In genomic region chr3:51042223-51042846, GRCm38 (mm10) we compare ENCODE assay signal across 11 mouse cellular contexts.
DNase-seq lines count a peak whose midpoint lies in the region; ATAC-seq lines count a peak whose summit lies in the region.
"Had no signal": no experiment of that assay in that cellular context is flagged by ENCODE, and none has a peak within 500 bp of the region (broad histone marks: within the 10 kb centered on the region; RNA-seq: fewer than 3 reads in every experiment).

No protein-coding gene starts in this region.

- H3K9me3 ChIP-seq in embryonic facial prominence, embryonic 11.5 days (replicated peaks; ENCODE audit: control insufficient read depth, low read length): no peaks in the 10 kb centered on the region
- no peaks in the 10 kb centered on the region for H3K9me3 ChIP-seq in embryonic facial prominence, embryonic 10.5 days
- no peaks in the 10 kb centered on the region for H3K9me3 ChIP-seq in neural tube, embryonic 13.5 days
- H3K9me3 ChIP-seq in neural tube, embryonic 15.5 days (replicated peaks): no peaks in the 10 kb centered on the region
- H3K9me3 ChIP-seq in midbrain, embryonic 10.5 days (replicated peaks): no peaks in the 10 kb centered on the region
- H3K9me3 ChIP-seq: embryonic facial prominence, embryonic 12.5 days had no signal

- no peak for ATAC-seq in embryonic facial prominence, embryonic 11.5 days (replicated peaks; ENCODE audit: insufficient number of reproducible peaks, low FRiP score, low TSS enrichment, low read depth)
- ATAC-seq in neural tube, embryonic 13.5 days (ENCODE audit: low read depth): no peak
- ATAC-seq in neural tube, embryonic 15.5 days (ENCODE audit: low FRiP score): no peak

- DNase-seq in embryonic facial prominence, embryonic 11.5 days (ENCODE audit: low spot score): peak; percentile 20
- no peak for DNase-seq in embryonic facial prominence, embryonic 10.5 days (ENCODE audit: low spot score)
- DNase-seq in midbrain, embryonic 10.5 days (ENCODE audit: low spot score): no peak
- no peak for DNase-seq in left cerebral cortex, adult 8-10 months (ENCODE audit: low spot score in 2 of 2)
- DNase-seq in gastrocnemius, adult 8-10 months (ENCODE audit: low spot score in 2 of 2): no peak
- DNase-seq in thymus, adult 18-20 months: no peak
- DNase-seq: kidney, adult 11 months; lung, adult 18-20 months had no signal

- no peak overlapping the region for H3K9ac ChIP-seq in embryonic facial prominence, embryonic 11.5 days (replicated peaks; ENCODE audit: low read length)
- no peak overlapping the region for H3K9ac ChIP-seq in neural tube, embryonic 13.5 days
- no peak overlapping the region for H3K9ac ChIP-seq in neural tube, embryonic 15.5 days (replicated peaks)
- H3K9ac ChIP-seq: embryonic facial prominence, embryonic 12.5 days had no signal

- no peaks in the 10 kb centered on the region for H3K27me3 ChIP-seq in embryonic facial prominence, embryonic 11.5 days (ENCODE audit: control insufficient read depth, insufficient read depth, low read length)
- no peaks in the 10 kb centered on the region for H3K27me3 ChIP-seq in embryonic facial prominence, embryonic 10.5 days (replicated peaks; ENCODE audit: low read depth, poor library complexity, severe bottlenecking)
- H3K27me3 ChIP-seq in neural tube, embryonic 13.5 days: no peaks in the 10 kb centered on the region
- H3K27me3 ChIP-seq in neural tube, embryonic 15.5 days (replicated peaks): no peaks in the 10 kb centered on the region
- no peaks in the 10 kb centered on the region for H3K27me3 ChIP-seq in midbrain, embryonic 10.5 days (ENCODE audit: low read depth, poor library complexity, severe bottlenecking)
- H3K27me3 ChIP-seq: embryonic facial prominence, embryonic 12.5 days had no signal

- H3K4me1 ChIP-seq in embryonic facial prominence, embryonic 11.5 days (ENCODE audit: control insufficient read depth, insufficient read depth, low read length): no peaks in the 10 kb centered on the region
- no peaks in the 10 kb centered on the region; the same call in 1 of the 2 replicates for H3K4me1 ChIP-seq in embryonic facial prominence, embryonic 10.5 days
- 0 out of 2 replicates have a peak, but pooled peaks cover 4% of the 10 kb centered on the region for H3K4me1 ChIP-seq in neural tube, embryonic 13.5 days (replicated peaks)
- no peaks in the 10 kb centered on the region for H3K4me1 ChIP-seq in neural tube, embryonic 15.5 days
- peaks cover 10% of the 10 kb centered on the region; the same call in 1 of the 2 replicates for H3K4me1 ChIP-seq in midbrain, embryonic 10.5 days
- H3K4me1 ChIP-seq: embryonic facial prominence, embryonic 12.5 days had no signal

- 61% methylated on average over 17 of the region's 17 CpGs for WGBS in embryonic facial prominence, embryonic 11.5 days
- 73% methylated on average over 17 of the region's 17 CpGs for WGBS in embryonic facial prominence, embryonic 10.5 days
- WGBS in neural tube, embryonic 13.5 days: 53% methylated on average over 17 of the region's 17 CpGs
- 60% methylated on average over 17 of the region's 17 CpGs for WGBS in neural tube, embryonic 15.5 days
- WGBS in midbrain, embryonic 10.5 days: 62% methylated on average over 17 of the region's 17 CpGs

- no peak overlapping the region for H3K4me3 ChIP-seq in embryonic facial prominence, embryonic 11.5 days (ENCODE audit: low read depth, low read length)
- H3K4me3 ChIP-seq in embryonic facial prominence, embryonic 10.5 days: no peak overlapping the region
- H3K4me3 ChIP-seq in neural tube, embryonic 13.5 days: no peak overlapping the region
- H3K4me3 ChIP-seq in neural tube, embryonic 15.5 days (replicated peaks): no peak overlapping the region
- no peak overlapping the region for H3K4me3 ChIP-seq in midbrain, embryonic 10.5 days
- H3K4me3 ChIP-seq: embryonic facial prominence, embryonic 12.5 days had no signal

- no peaks in the 10 kb centered on the region for H3K36me3 ChIP-seq in embryonic facial prominence, embryonic 11.5 days (replicated peaks; ENCODE audit: control insufficient read depth, insufficient read depth, low read depth, low read length)
- H3K36me3 ChIP-seq in embryonic facial prominence, embryonic 10.5 days (replicated peaks): no peaks in the 10 kb centered on the region
- H3K36me3 ChIP-seq in neural tube, embryonic 13.5 days: no peaks in the 10 kb centered on the region
- no peaks in the 10 kb centered on the region for H3K36me3 ChIP-seq in neural tube, embryonic 15.5 days
- no peaks in the 10 kb centered on the region for H3K36me3 ChIP-seq in midbrain, embryonic 10.5 days
- H3K36me3 ChIP-seq: embryonic facial prominence, embryonic 12.5 days had no signal

- no peak overlapping the region for H3K4me2 ChIP-seq in embryonic facial prominence, embryonic 11.5 days (ENCODE audit: low read depth, low read length)
- 0 out of 2 replicates have a peak overlapping the region, but pooled peaks have one; percentile 11 for H3K4me2 ChIP-seq in neural tube, embryonic 13.5 days
- H3K4me2 ChIP-seq in neural tube, embryonic 15.5 days: no peak overlapping the region
- H3K4me2 ChIP-seq: embryonic facial prominence, embryonic 12.5 days had no signal

- no peak overlapping the region for H3K27ac ChIP-seq in embryonic facial prominence, embryonic 11.5 days (replicated peaks; ENCODE audit: low read depth, low read length)
- no peak overlapping the region for H3K27ac ChIP-seq in embryonic facial prominence, embryonic 10.5 days (replicated peaks)
- 0 out of 2 replicates have a peak overlapping the region, but pooled peaks have one; percentile 9 for H3K27ac ChIP-seq in neural tube, embryonic 13.5 days (replicated peaks)
- H3K27ac ChIP-seq in neural tube, embryonic 15.5 days (replicated peaks): no peak overlapping the region
- H3K27ac ChIP-seq in midbrain, embryonic 10.5 days (replicated peaks): peak overlapping the region; percentile 66
- H3K27ac ChIP-seq: embryonic facial prominence, embryonic 12.5 days had no signal

Comparison
In these comparisons a context has a peak if more than half of its experiments do, and no peak if none do; other contexts are left out.
1. H3K27ac ChIP-seq: peak in neural tube, embryonic 13.5 days (single experiment) and midbrain, embryonic 10.5 days (single experiment); none in embryonic facial prominence, embryonic 11.5 days (single experiment), embryonic facial prominence, embryonic 10.5 days (single experiment) and neural tube, embryonic 15.5 days (single experiment).